Mouse (Mus musculus): ENCODE data around the gene Olfr43.

Gene Olfr43

DNA sequence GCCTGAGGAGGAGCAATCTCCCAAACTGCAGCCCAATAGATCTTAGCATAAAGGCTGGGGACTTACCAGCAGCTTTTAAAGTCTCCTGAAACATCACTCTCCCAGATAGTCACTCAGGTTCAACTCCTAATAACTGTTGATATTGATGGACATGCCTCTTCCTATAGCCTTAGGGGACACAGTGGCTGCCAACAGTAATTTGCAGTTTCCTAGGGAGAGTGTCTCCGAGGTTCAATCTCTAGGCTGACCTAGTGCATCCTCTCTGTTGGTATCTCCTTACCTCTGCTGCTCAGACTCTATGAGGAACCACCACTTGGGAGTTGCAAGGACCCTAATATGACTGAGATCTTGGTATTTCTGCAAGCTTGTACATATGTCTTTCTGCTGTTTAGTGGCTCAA is at the start of gene Olfr43:
TSS of gene Olfr43 (minus strand) at position 101 of the 400 bp plus-strand sequence.
- no peak for DNase-seq (ENCODE audit: extremely low read depth, insufficient read length, low spot score)

DNA sequence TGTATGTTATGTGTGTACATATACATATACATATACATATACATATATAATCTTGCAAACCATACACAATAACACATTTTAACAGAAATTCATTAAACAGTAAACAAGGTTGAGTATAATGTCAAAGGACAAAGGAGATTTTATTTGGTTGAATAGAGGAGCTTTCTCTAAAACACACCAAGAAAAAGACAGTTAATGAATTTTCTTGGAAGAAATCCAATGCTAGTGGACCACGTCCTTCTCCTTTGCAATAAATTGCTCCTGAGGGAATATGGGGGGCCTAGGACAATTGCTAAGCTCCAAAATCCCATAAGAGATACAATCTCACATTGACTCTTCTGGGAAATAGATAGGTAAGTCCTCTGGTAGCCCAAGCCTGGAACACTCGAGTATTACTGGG is 48.3 kb upstream of the Olfr43 start, which contains the start of gene Olfr406:
TSS of gene Olfr406 (plus strand) at position 301 of the 400 bp plus-strand sequence.
- no peak for DNase-seq (ENCODE audit: extremely low read depth, insufficient read length, low spot score)

- DNase-seq (ENCODE audit: extremely low read depth, insufficient read length, low spot score), result no peak
Observed at GRCm38 (mm10) chr11:74241201-74241600, 30.0 kb upstream of the Olfr43 start.

DNA sequence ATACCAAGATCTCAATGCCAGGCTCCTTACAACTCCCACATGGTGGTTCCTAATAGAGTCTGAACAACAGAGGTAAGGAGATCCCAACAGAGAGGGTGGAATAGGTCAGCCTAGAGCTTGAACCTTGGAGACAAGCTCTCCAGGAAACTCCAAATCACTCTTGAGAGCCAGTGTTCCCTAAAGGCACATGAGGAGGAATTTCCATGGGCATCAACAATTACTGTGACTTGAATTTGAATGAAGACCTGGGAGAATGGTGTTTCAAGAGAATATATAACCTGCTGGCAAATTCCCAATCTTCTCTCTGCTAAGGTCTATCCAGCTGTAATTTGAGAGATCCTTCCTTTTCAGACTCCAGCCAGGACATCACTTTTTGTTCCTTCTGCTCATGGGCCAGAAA is 25.2 kb downstream of the Olfr43 start, which contains the start of gene Olfr403:
TSS of gene Olfr403 (plus strand) at position 301 of the 400 bp plus-strand sequence.
- no peak for DNase-seq (ENCODE audit: extremely low read depth, insufficient read length, low spot score)

DNA sequence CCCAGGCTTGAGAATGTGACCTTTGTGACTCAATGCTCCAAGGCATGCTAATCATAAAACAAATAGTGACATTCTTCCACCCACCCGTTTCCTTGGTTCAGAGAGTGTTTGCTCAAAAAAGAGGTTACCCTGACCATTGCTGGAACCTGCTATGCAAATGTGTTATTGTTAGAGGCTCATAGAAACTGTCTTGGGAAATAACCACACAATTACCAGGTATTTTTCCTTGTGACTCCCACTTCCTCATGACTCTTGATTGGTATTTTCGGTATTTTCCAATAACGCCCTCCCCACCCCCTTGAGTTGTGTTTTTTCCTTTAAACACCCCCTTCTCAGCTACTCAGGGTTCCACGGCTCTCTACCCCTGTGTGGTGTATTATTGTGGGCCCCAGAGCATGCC is 27.4 kb downstream of the Olfr43 start:
- DNase-seq (ENCODE audit: extremely low read depth, insufficient read length, low spot score), result no peak

DNA sequence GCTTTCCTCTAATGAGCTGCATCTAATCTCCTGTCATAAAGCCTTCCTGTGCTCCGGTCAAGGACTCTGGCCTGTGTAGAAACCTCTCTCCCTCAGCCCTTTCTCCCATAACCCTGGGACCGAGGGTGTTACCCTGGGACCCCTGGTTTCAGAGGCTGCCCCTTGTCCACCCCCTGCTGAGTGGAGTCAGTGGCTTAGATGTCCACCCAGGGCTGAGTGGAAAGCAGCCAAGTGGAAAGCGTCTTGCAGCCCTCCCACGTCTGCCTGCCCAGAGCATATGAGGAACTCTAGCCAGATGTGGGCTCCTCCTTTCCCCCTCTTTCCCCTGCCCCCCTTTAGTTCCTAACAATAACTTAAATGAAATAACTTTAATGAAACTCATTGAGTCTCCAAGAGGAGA is 28.0 kb downstream of the Olfr43 start:
- DNase-seq (ENCODE audit: extremely low read depth, insufficient read length, low spot score), result no peak

GRCm38 (mm10) chr11:74168771-74169170 is 42.4 kb downstream of the Olfr43 start:
- DNase-seq (ENCODE audit: extremely low read depth, insufficient read length, low spot score), result no peak
